Mouse (Mus musculus): ENCODE measurements at regions not wholly inside any gene's neighbourhood (a gene's known extent, or its start where the extent isn't known, plus 50 kb on each side); places are given as distances from the start of the nearest gene placed in this dataset.

- TF ChIP-seq POLR2A (IDR thresholded peaks at IDR 0.05; ENCODE audit: extremely low read depth, insufficient read depth, low read length) (no peak), CTCF (IDR thresholded peaks at IDR 0.05; ENCODE audit: extremely low read depth, insufficient read depth, low read length) (no peak)
Measured at GRCm38 (mm10) chr19:54733938-54734337, 393.1 kb downstream of the Gpam start.
